Mouse (Mus musculus): ENCODE results near the gene Gabrr3. TPM values are rescaled to one million over a fixed set of nuclear protein-coding genes. Genes with fewer than 3 reads are reported as not detected.
"Not testable (repeated sequence)": the region's sequence is repeated elsewhere in the genome, so short reads cannot be mapped to it uniquely, and the experiment has no call there.

The Gabrr3 gene
- polyA plus RNA-seq, 1 experiment from 2014 or later, result 0.17 TPM

GRCm38 (mm10) chr16:59449092-59449491, 42.0 kb downstream of the Gabrr3 start:
- Histone ChIP-seq H3K9me3 (ENCODE audit: control insufficient read depth, low read length) (no peaks in the 10 kb centered on the region), H3K36me3 (ENCODE audit: control insufficient read depth, insufficient read depth, low read length) (no peaks in the 10 kb centered on the region), H3K4me3 (ENCODE audit: low read depth, low read length) (no peak overlapping the region), H3K4me1 (ENCODE audit: control insufficient read depth, insufficient read depth, low read length) (no peaks in the 10 kb centered on the region), H3K4me2 (ENCODE audit: low read depth, low read length) (no peak overlapping the region), H3K27ac (replicated peaks; ENCODE audit: low read depth, low read length) (no peak overlapping the region), H3K9ac (ENCODE audit: low read depth, low read length) (no peak overlapping the region), H3K27me3 (replicated peaks; ENCODE audit: control insufficient read depth, insufficient read depth, low read length) (no peaks in the 10 kb centered on the region)
- no peak for DNase-seq (ENCODE audit: low spot score)
- no peak for ATAC-seq (ENCODE audit: low read depth)

DNA sequence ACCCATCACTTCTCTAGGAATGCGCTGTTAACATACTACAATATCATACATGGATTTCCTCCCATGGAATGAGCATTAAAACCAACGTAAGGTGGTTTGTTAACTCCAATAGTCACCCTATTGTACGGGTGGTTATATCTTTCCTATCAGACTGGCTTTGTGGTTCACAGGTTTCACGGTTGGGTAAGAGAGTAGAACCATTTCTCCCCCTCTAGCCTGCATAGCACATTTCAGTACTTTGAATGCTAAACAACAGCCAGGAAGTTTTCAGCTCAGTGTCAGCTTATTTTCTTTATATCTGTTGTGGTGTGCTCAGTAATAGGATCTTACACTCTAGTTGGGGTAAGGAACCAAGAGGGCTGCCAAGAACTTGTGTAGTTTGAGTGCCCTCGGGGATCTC, 44.7 kb downstream of the Gabrr3 start:
- H3K4me2 ChIP-seq (ENCODE audit: low read depth, low read length), result no peak overlapping the region
- no peaks in the 10 kb centered on the region for H3K27me3 ChIP-seq (replicated peaks; ENCODE audit: control insufficient read depth, insufficient read depth, low read length)
- no peak overlapping the region for H3K27ac ChIP-seq (replicated peaks; ENCODE audit: low read depth, low read length)
- H3K4me3 ChIP-seq (ENCODE audit: low read depth, low read length), result no peak overlapping the region
- peak; percentile 61 for DNase-seq (ENCODE audit: low spot score)
- H3K9me3 ChIP-seq (ENCODE audit: control insufficient read depth, low read length), result no peaks in the 10 kb centered on the region
- 80% methylated on average over 5 of the region's 5 CpGs for WGBS
- H3K4me1 ChIP-seq (ENCODE audit: control insufficient read depth, insufficient read depth, low read length), result no peaks in the 10 kb centered on the region
- ATAC-seq (ENCODE audit: low read depth), result no peak
- H3K36me3 ChIP-seq (ENCODE audit: control insufficient read depth, insufficient read depth, low read length), result no peaks in the 10 kb centered on the region
- H3K9ac ChIP-seq (ENCODE audit: low read depth, low read length), result no peak overlapping the region

GRCm38 (mm10) chr16:59459259-59459861, 52.2 kb downstream of the Gabrr3 start:
- H3K4me2 ChIP-seq (ENCODE audit: low read depth, low read length); ATAC-seq (ENCODE audit: low read depth); DNase-seq (ENCODE audit: low spot score); H3K4me3 ChIP-seq (ENCODE audit: low read depth, low read length); H3K36me3 ChIP-seq (ENCODE audit: control insufficient read depth, insufficient read depth, low read length); H3K9ac ChIP-seq (ENCODE audit: low read depth, low read length); H3K4me1 ChIP-seq (ENCODE audit: control insufficient read depth, insufficient read depth, low read length); H3K27me3 ChIP-seq (replicated peaks; ENCODE audit: control insufficient read depth, insufficient read depth, low read length); H3K27ac ChIP-seq (replicated peaks; ENCODE audit: low read depth, low read length); H3K9me3 ChIP-seq (ENCODE audit: control insufficient read depth, low read length): not testable (repeated sequence)
- WGBS, result 71% methylated on average over 3 of the region's 5 CpGs

DNA sequence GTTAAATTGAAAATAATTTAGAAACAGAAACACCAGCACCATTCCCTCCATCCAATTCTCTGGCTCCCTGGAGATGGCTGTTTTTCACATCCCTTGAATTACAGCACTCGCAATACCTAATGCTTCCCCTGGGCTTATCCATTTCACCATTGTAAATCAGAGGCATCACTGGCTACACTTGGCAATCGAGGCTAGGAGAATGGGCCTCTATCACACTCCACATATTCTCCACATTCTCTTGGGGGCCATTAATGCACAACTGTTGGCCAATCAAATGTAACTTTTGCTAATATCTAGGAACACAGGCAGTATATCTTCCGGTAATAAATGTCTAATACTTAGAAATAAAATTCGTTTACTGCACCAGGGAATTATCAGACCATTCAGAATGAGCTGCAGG, 56.4 kb downstream of the Gabrr3 start:
- ATAC-seq (ENCODE audit: low read depth), result no peak
- H3K9ac ChIP-seq (ENCODE audit: low read depth, low read length), result no peak overlapping the region
- no peaks in the 10 kb centered on the region for H3K36me3 ChIP-seq (ENCODE audit: control insufficient read depth, insufficient read depth, low read length)
- H3K4me1 ChIP-seq (ENCODE audit: control insufficient read depth, insufficient read depth, low read length), result no peaks in the 10 kb centered on the region
- no peak overlapping the region for H3K4me3 ChIP-seq (ENCODE audit: low read depth, low read length)
- no peaks in the 10 kb centered on the region for H3K27me3 ChIP-seq (replicated peaks; ENCODE audit: control insufficient read depth, insufficient read depth, low read length)
- H3K4me2 ChIP-seq (ENCODE audit: low read depth, low read length), result no peak overlapping the region
- 73% methylated on average over 4 of the region's 4 CpGs for WGBS
- DNase-seq (ENCODE audit: low spot score), result no peak
- peaks cover 7% of the 10 kb centered on the region for H3K9me3 ChIP-seq (ENCODE audit: control insufficient read depth, low read length)
- H3K27ac ChIP-seq (replicated peaks; ENCODE audit: low read depth, low read length), result no peak overlapping the region

DNA sequence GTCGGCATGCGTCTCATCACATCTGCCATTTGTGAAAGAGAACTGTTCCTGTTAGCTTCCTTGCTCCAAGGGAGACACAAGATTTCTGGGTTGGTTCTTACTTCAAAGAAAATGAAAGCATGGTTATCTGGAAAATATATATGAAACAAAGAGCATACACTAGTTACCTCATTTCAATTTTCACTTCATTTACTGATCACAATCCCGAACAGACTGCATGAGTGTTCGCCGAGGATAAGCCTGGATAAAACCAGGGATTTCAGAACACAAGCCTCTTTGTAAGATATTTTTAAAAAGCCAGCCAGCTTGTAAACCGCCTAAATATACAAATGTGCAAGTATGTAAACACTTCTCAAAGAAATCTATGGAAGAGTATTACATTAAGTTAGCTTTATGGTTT, 56.8 kb downstream of the Gabrr3 start:
- 83% methylated on average over 6 of the region's 6 CpGs for WGBS
- ATAC-seq (ENCODE audit: low read depth), result no peak
- no peak overlapping the region for H3K4me3 ChIP-seq (ENCODE audit: low read depth, low read length)

DNA sequence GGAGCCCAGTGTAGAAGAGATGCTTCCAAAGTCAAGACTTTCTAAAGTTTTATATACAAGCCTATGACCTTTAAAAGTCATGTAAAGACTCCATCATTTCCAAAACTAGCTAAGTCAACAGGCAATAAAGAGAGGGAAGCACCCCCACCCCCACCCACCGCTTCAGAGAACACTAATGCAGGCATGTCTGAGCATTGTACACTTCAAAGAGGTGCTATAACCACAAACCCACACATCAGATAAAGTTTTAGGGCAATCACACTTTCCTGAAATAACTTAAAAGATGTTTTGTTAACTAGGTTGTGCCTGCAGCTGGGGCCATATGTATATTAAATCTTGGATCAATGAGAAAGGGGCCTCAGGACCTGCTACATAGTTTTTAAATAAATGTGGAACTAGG, 62.7 kb downstream of the Gabrr3 start:
- H3K9ac ChIP-seq (ENCODE audit: low read depth, low read length), result no peak overlapping the region
- H3K9me3 ChIP-seq (ENCODE audit: control insufficient read depth, low read length), result peaks cover 3% of the 10 kb centered on the region; the same call in 1 of the 2 replicates
- no peak overlapping the region for H3K4me3 ChIP-seq (ENCODE audit: low read depth, low read length)
- H3K27ac ChIP-seq (replicated peaks; ENCODE audit: low read depth, low read length), result no peak overlapping the region
- peaks cover 7% of the 10 kb centered on the region for H3K4me1 ChIP-seq (ENCODE audit: control insufficient read depth, insufficient read depth, low read length)
- no peak overlapping the region for H3K4me2 ChIP-seq (ENCODE audit: low read depth, low read length)
- no peaks in the 10 kb centered on the region for H3K36me3 ChIP-seq (ENCODE audit: control insufficient read depth, insufficient read depth, low read length)
- DNase-seq (ENCODE audit: low spot score), result no peak
- ATAC-seq (ENCODE audit: low read depth), result no peak
- WGBS, result 78% methylated on average over 1 of the region's 1 CpGs
- no peaks in the 10 kb centered on the region for H3K27me3 ChIP-seq (replicated peaks; ENCODE audit: control insufficient read depth, insufficient read depth, low read length)

More for the DNA sequence above, 56.8 kb downstream of the Gabrr3 start:
- no peak overlapping the region for H3K9ac ChIP-seq (ENCODE audit: low read depth, low read length)
- no peak overlapping the region for H3K4me2 ChIP-seq (ENCODE audit: low read depth, low read length)
- no peak for DNase-seq (ENCODE audit: low spot score)
- no peaks in the 10 kb centered on the region for H3K27me3 ChIP-seq (replicated peaks; ENCODE audit: control insufficient read depth, insufficient read depth, low read length)
- H3K36me3 ChIP-seq (ENCODE audit: control insufficient read depth, insufficient read depth, low read length), result no peaks in the 10 kb centered on the region
- H3K4me1 ChIP-seq (ENCODE audit: control insufficient read depth, insufficient read depth, low read length), result no peaks in the 10 kb centered on the region
- no peak overlapping the region for H3K27ac ChIP-seq (replicated peaks; ENCODE audit: low read depth, low read length)
- peaks cover 7% of the 10 kb centered on the region for H3K9me3 ChIP-seq (ENCODE audit: control insufficient read depth, low read length)

GRCm38 (mm10) chr16:59471637-59472278, 64.6 kb downstream of the Gabrr3 start, which contains the start of gene Riox2:
TSS of gene Riox2 (plus strand) at chr16:59471775.
- peak; percentile 94 for ATAC-seq (ENCODE audit: low read depth)
- WGBS, result 1% methylated on average over 45 of the region's 56 CpGs
- Histone ChIP-seq H3K4me3 (ENCODE audit: low read depth, low read length) (peak within 1 kb of the TSS; percentile 74), H3K9ac (ENCODE audit: low read depth, low read length) (peak within 1 kb of the TSS; percentile 72), H3K27me3 (replicated peaks; ENCODE audit: control insufficient read depth, insufficient read depth, low read length) (no peaks in the 10 kb centered on the region), H3K4me1 (ENCODE audit: control insufficient read depth, insufficient read depth, low read length) (peaks cover 7% of the 10 kb centered on the region), H3K36me3 (ENCODE audit: control insufficient read depth, insufficient read depth, low read length) (peaks cover 15% of the 10 kb centered on the region), H3K9me3 (ENCODE audit: control insufficient read depth, low read length) (no peaks in the 10 kb centered on the region), H3K4me2 (ENCODE audit: low read depth, low read length) (peak within 1 kb of the TSS; percentile 67), H3K27ac (replicated peaks; ENCODE audit: low read depth, low read length) (peak within 1 kb of the TSS; percentile 34)
- DNase-seq (ENCODE audit: low spot score), result peak; percentile 84

- H3K9ac ChIP-seq (ENCODE audit: low read depth, low read length), result peak overlapping the region; percentile 72
- DNase-seq (ENCODE audit: low spot score) (no peak), ATAC-seq (ENCODE audit: low read depth) (no peak)
- WGBS, result 51% methylated on average over 6 of the region's 6 CpGs
- H3K27ac ChIP-seq (replicated peaks; ENCODE audit: low read depth, low read length), result no peak overlapping the region
- H3K4me2 ChIP-seq (ENCODE audit: low read depth, low read length), result peak overlapping the region; percentile 67
- peaks cover 23% of the 10 kb centered on the region for H3K36me3 ChIP-seq (ENCODE audit: control insufficient read depth, insufficient read depth, low read length)
- no peaks in the 10 kb centered on the region for H3K27me3 ChIP-seq (replicated peaks; ENCODE audit: control insufficient read depth, insufficient read depth, low read length)
- H3K4me1 ChIP-seq (ENCODE audit: control insufficient read depth, insufficient read depth, low read length), result peaks cover 7% of the 10 kb centered on the region
- no peaks in the 10 kb centered on the region for H3K9me3 ChIP-seq (ENCODE audit: control insufficient read depth, low read length)
- H3K4me3 ChIP-seq (ENCODE audit: low read depth, low read length), result peak overlapping the region; percentile 74
Measured at GRCm38 (mm10) chr16:59472546-59472945, 65.4 kb downstream of the Gabrr3 start.

DNA sequence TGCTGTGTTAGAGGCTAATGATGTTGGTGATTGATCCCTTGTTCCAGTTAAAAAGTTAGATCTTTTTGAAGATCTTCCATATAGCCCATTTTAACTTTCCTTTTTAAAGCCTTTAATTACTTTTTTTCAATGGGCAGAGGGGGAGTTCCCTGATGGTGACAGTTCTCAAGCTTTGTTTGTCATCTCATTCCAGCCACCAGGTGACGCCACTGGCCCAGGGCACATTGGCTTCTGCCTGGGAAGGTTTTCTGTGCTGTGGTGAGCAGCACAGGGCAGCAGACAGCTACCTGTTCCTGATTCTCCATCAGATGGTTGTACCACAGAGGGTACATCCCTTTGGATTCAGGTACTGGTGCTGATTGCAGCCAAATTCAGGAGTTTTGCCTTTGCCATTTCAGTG, 67.7 kb downstream of the Gabrr3 start:
- no peak overlapping the region for H3K9ac ChIP-seq (ENCODE audit: low read depth, low read length)
- ATAC-seq (ENCODE audit: low read depth) (no peak), DNase-seq (ENCODE audit: low spot score) (no peak)
- H3K9me3 ChIP-seq (ENCODE audit: control insufficient read depth, low read length), result no peaks in the 10 kb centered on the region
- no peak overlapping the region for H3K27ac ChIP-seq (replicated peaks; ENCODE audit: low read depth, low read length)
- H3K36me3 ChIP-seq (ENCODE audit: control insufficient read depth, insufficient read depth, low read length), result peaks cover 38% of the 10 kb centered on the region
- H3K27me3 ChIP-seq (replicated peaks; ENCODE audit: control insufficient read depth, insufficient read depth, low read length), result no peaks in the 10 kb centered on the region
- H3K4me2 ChIP-seq (ENCODE audit: low read depth, low read length), result no peak overlapping the region
- peaks cover 7% of the 10 kb centered on the region for H3K4me1 ChIP-seq (ENCODE audit: control insufficient read depth, insufficient read depth, low read length)
- WGBS, result 11% methylated on average over 1 of the region's 1 CpGs
- H3K4me3 ChIP-seq (ENCODE audit: low read depth, low read length), result no peak overlapping the region
